Comparison of ENCODE assay signal across 11 mouse cellular contexts in the genomic region with DNA sequence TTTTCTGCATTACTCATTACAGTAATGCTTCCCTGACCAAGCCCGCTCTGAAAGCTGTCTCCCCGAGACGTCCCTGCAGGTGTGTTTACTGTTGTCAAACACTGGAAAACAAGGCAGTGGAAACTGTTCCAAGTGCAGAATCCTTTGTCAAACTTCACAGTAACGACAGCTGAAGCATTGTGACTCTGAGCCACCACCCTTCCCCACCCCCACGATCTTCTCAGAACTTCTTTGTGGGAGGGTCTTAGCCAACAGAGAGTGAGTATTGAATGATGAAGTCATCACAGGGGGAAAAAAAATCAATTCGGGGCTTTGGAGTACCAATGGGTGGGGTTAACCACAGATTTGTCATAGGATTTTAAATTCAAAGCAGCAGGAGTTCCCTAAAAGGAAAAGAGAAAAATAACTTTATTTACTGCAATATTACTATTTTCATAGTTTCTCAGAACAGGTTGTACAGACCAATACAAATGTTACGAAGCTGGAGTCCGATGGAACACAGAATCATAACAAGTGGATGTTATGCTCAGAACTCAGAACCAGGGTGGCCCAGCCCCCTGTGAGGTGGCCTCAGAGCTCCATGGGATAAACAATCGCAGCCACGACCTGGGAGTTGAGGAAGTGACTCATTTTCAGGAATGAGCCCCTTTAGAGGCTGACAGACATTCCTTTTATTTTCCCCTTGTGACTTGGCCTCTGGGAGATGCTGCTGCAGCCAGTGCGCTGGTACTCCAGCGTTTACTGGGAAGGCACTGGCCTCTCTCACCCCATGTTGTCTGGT.
DNase-seq lines count a peak whose midpoint lies in the region; ATAC-seq and TF ChIP-seq lines count a peak whose summit lies in the region.
"Had no signal": no experiment of that assay in that cellular context is flagged by ENCODE, and none has a peak within 500 bp of the region (broad histone marks: within the 10 kb centered on the region; RNA-seq: fewer than 3 reads in every experiment).

No protein-coding gene starts in this region.

- H3K36me3 ChIP-seq in testis, adult 2 months (ENCODE audit: control insufficient read depth, insufficient read depth, low read length): no peaks in the 10 kb centered on the region
- H3K36me3 ChIP-seq in kidney, postnatal 0 days (ENCODE audit: insufficient read depth, low read length): no peaks in the 10 kb centered on the region
- H3K36me3 ChIP-seq in stomach, postnatal 0 days (ENCODE audit: control insufficient read depth, insufficient read depth, low read length): no peaks in the 10 kb centered on the region
- no peaks in the 10 kb centered on the region for H3K36me3 ChIP-seq in limb, embryonic 10.5 days
- H3K36me3 ChIP-seq: hindbrain, embryonic 15.5 days; liver, embryonic 15.5 days; neural tube, embryonic 15.5 days had no signal

- no peak overlapping the region for H3K9ac ChIP-seq in kidney, postnatal 0 days (ENCODE audit: low read depth, low read length)
- 0 out of 2 replicates have a peak overlapping the region, but pooled peaks have one; percentile 8 for H3K9ac ChIP-seq in stomach, postnatal 0 days (ENCODE audit: low read length)
- H3K9ac ChIP-seq: hindbrain, embryonic 15.5 days; liver, embryonic 15.5 days; neural tube, embryonic 15.5 days had no signal

- no peaks in the 10 kb centered on the region for H3K9me3 ChIP-seq in kidney, postnatal 0 days (replicated peaks; ENCODE audit: low read length)
- no peaks in the 10 kb centered on the region for H3K9me3 ChIP-seq in stomach, postnatal 0 days (ENCODE audit: control insufficient read depth, low read length)
- no peaks in the 10 kb centered on the region for H3K9me3 ChIP-seq in limb, embryonic 10.5 days (replicated peaks)
- H3K9me3 ChIP-seq: hindbrain, embryonic 15.5 days; liver, embryonic 15.5 days; neural tube, embryonic 15.5 days had no signal

- H3K27ac ChIP-seq in testis, adult 2 months (ENCODE audit: control insufficient read depth, insufficient read depth, low read depth, low read length): peak overlapping the region; percentile 69
- H3K27ac ChIP-seq in kidney, postnatal 0 days: peak overlapping the region; percentile 16; the same call in 1 of the 2 replicates
- peak overlapping the region; percentile 6; the same call in 1 of the 2 replicates for H3K27ac ChIP-seq in stomach, postnatal 0 days (replicated peaks)
- H3K27ac ChIP-seq in limb, embryonic 10.5 days: no peak overlapping the region
- H3K27ac ChIP-seq: hindbrain, embryonic 15.5 days; liver, embryonic 15.5 days; neural tube, embryonic 15.5 days had no signal

- H3K4me2 ChIP-seq in kidney, postnatal 0 days (ENCODE audit: low read length): no peak overlapping the region
- no peak overlapping the region for H3K4me2 ChIP-seq in stomach, postnatal 0 days (replicated peaks; ENCODE audit: low read depth)
- H3K4me2 ChIP-seq: hindbrain, embryonic 15.5 days; liver, embryonic 15.5 days; neural tube, embryonic 15.5 days had no signal

- TF ChIP-seq EP300 in stomach, postnatal 0 days (optimal IDR thresholded peaks at IDR 0.05): no peak

- TF ChIP-seq CTCF in testis, adult 2 months (IDR thresholded peaks at IDR 0.05; ENCODE audit: control insufficient read depth, insufficient read depth, insufficient replicate concordance, low read depth, low read length): no peak
- no peak for TF ChIP-seq CTCF in kidney, postnatal 0 days (IDR thresholded peaks at IDR 0.05; ENCODE audit: low read depth)
- no peak for TF ChIP-seq CTCF in stomach, postnatal 0 days (IDR thresholded peaks at IDR 0.05; ENCODE audit: low read depth)

- DNase-seq in testis, postnatal 10 days (ENCODE audit: low spot score): no peak
- DNase-seq in heart, adult 8-10 months (ENCODE audit: low spot score): peak; percentile 62
- peak; percentile 41 for DNase-seq in kidney, postnatal 0 days (ENCODE audit: low spot score)
- DNase-seq in stomach, postnatal 0 days (ENCODE audit: low spot score): no peak
- no peak for DNase-seq in layer of hippocampus, adult 18-20 months (ENCODE audit: low spot score in 2 of 2)
- DNase-seq in limb, embryonic 10.5 days (ENCODE audit: low spot score): no peak
- no peak for DNase-seq in spleen, postnatal 14 days (ENCODE audit: low spot score in 2 of 2)

- no peak for ATAC-seq in kidney, postnatal 0 days (replicated peaks; ENCODE audit: low FRiP score, low read depth)
- no peak for ATAC-seq in stomach, postnatal 0 days (ENCODE audit: low FRiP score, low TSS enrichment)

- H3K4me1 ChIP-seq in testis, adult 2 months (ENCODE audit: control insufficient read depth, insufficient read depth, low read length): peaks cover 3% of the 10 kb centered on the region
- H3K4me1 ChIP-seq in kidney, postnatal 0 days (replicated peaks; ENCODE audit: insufficient read depth, low read length): peaks cover 6% of the 10 kb centered on the region; the same call in 1 of the 2 replicates
- peaks cover 7% of the 10 kb centered on the region; the same call in 1 of the 2 replicates for H3K4me1 ChIP-seq in stomach, postnatal 0 days (replicated peaks; ENCODE audit: control insufficient read depth, insufficient read depth)
- no peaks in the 10 kb centered on the region; the same call in 1 of the 2 replicates for H3K4me1 ChIP-seq in limb, embryonic 10.5 days
- H3K4me1 ChIP-seq: hindbrain, embryonic 15.5 days; neural tube, embryonic 15.5 days had no signal

- no peaks in the 10 kb centered on the region for H3K27me3 ChIP-seq in testis, adult 2 months (ENCODE audit: control insufficient read depth, insufficient read depth, low read length)
- no peaks in the 10 kb centered on the region for H3K27me3 ChIP-seq in kidney, postnatal 0 days (ENCODE audit: insufficient read depth, low read length)
- H3K27me3 ChIP-seq in stomach, postnatal 0 days (ENCODE audit: control insufficient read depth, insufficient read depth, low read length): no peaks in the 10 kb centered on the region
- H3K27me3 ChIP-seq in limb, embryonic 10.5 days (ENCODE audit: low read depth, poor library complexity, severe bottlenecking): no peaks in the 10 kb centered on the region
- H3K27me3 ChIP-seq: hindbrain, embryonic 15.5 days; neural tube, embryonic 15.5 days had no signal

- H3K4me3 ChIP-seq in testis, adult 2 months (ENCODE audit: control insufficient read depth, low read depth, low read length): no peak overlapping the region
- no peak overlapping the region for H3K4me3 ChIP-seq in kidney, postnatal 0 days (replicated peaks; ENCODE audit: low read depth, low read length)
- H3K4me3 ChIP-seq in stomach, postnatal 0 days (ENCODE audit: low read depth, low read length): no peak overlapping the region
- no peak overlapping the region for H3K4me3 ChIP-seq in limb, embryonic 10.5 days
- H3K4me3 ChIP-seq: hindbrain, embryonic 15.5 days; liver, embryonic 15.5 days; neural tube, embryonic 15.5 days had no signal

- 50% methylated on average over 12 of the region's 12 CpGs for WGBS in kidney, postnatal 0 days
- WGBS in stomach, postnatal 0 days: 24% methylated on average over 12 of the region's 12 CpGs
- WGBS in limb, embryonic 10.5 days: 61% methylated on average over 12 of the region's 12 CpGs

- no peak for TF ChIP-seq POLR2A in testis, adult 2 months (IDR thresholded peaks at IDR 0.05; ENCODE audit: control insufficient read depth, low read depth, low read length)

Comparison
In these comparisons a context has a peak if more than half of its experiments do, and no peak if none do; other contexts are left out.
1. DNase-seq: peak in heart, adult 8-10 months (single experiment) and kidney, postnatal 0 days (single experiment); none in testis, postnatal 10 days (single experiment), stomach, postnatal 0 days (single experiment), layer of hippocampus, adult 18-20 months (0 of 2), limb, embryonic 10.5 days (single experiment) and spleen, postnatal 14 days (0 of 2).